Mouse (Mus musculus): ENCODE measurements around the gene Ddx50.

Ddx50 gene

GRCm38 (mm10) chr10:62650881-62651810 is at the start of gene Ddx50:
Gene Ddx50, minus strand, starts transcription at chr10:62651218.
- peak; percentile 89 to 95 for DNase-seq (ENCODE audit: low spot score in 2 of 2)

- DNase-seq (ENCODE audit: low spot score in 2 of 2): no peak
These were observed 41.8 kb upstream of the Ddx50 start for GRCm38 (mm10) chr10:62692771-62693170.

- no peak for DNase-seq (ENCODE audit: low spot score in 2 of 2)
These were observed 41.2 kb upstream of the Ddx50 start for GRCm38 (mm10) chr10:62692244-62692643.

GRCm38 (mm10) chr10:62687032-62687674 is 36.1 kb upstream of the Ddx50 start:
- no peak for DNase-seq (ENCODE audit: low spot score in 2 of 2)

GRCm38 (mm10) chr10:62683043-62683442 is 32.0 kb upstream of the Ddx50 start:
- peak in 1 of 2 experiments; percentile 42 for DNase-seq (ENCODE audit: low spot score in 2 of 2)

GRCm38 (mm10) chr10:62679833-62680232 is 28.8 kb upstream of the Ddx50 start:
- DNase-seq (ENCODE audit: low spot score in 2 of 2): no peak

- no peak for DNase-seq (ENCODE audit: low spot score in 2 of 2)
These were observed 26.3 kb upstream of the Ddx50 start for GRCm38 (mm10) chr10:62677329-62677728.

- DNase-seq (ENCODE audit: low spot score in 2 of 2): no peak
These were observed 25.2 kb upstream of the Ddx50 start for GRCm38 (mm10) chr10:62676196-62676595.

- DNase-seq (ENCODE audit: low spot score in 2 of 2): no peak
These were observed 21.3 kb upstream of the Ddx50 start for GRCm38 (mm10) chr10:62672359-62672758.

- DNase-seq (ENCODE audit: low spot score in 2 of 2): no peak
These were observed 18.2 kb upstream of the Ddx50 start for GRCm38 (mm10) chr10:62669245-62669644.

- no peak for DNase-seq (ENCODE audit: low spot score in 2 of 2)
These were observed 17.4 kb upstream of the Ddx50 start for GRCm38 (mm10) chr10:62668463-62668862.

GRCm38 (mm10) chr10:62668043-62668442 is 17.0 kb upstream of the Ddx50 start:
- DNase-seq (ENCODE audit: low spot score in 2 of 2): no peak

GRCm38 (mm10) chr10:62664963-62665590 is 14.1 kb upstream of the Ddx50 start:
- DNase-seq (ENCODE audit: low spot score in 2 of 2): peak in 1 of 2 experiments; percentile 44

- no peak for DNase-seq (ENCODE audit: low spot score in 2 of 2)
These were observed 13.2 kb upstream of the Ddx50 start for GRCm38 (mm10) chr10:62664171-62664570.

- no peak for DNase-seq (ENCODE audit: low spot score in 2 of 2)
These were observed 5.7 kb upstream of the Ddx50 start for GRCm38 (mm10) chr10:62656711-62657110.

GRCm38 (mm10) chr10:62651961-62652360 is 943 bp upstream of the Ddx50 start:
- DNase-seq (ENCODE audit: low spot score in 2 of 2): no peak

- DNase-seq (ENCODE audit: low spot score in 2 of 2): no peak
These were observed 648 bp downstream of the Ddx50 start for GRCm38 (mm10) chr10:62650358-62650782.

- DNase-seq (ENCODE audit: low spot score in 2 of 2): no peak
These were observed 46.9 kb downstream of the Ddx50 start for GRCm38 (mm10) chr10:62604161-62604560.

- no peak for DNase-seq (ENCODE audit: low spot score in 2 of 2)
These were observed 47.6 kb downstream of the Ddx50 start for GRCm38 (mm10) chr10:62603233-62604030.

GRCm38 (mm10) chr10:62602177-62603040 is 48.6 kb downstream of the Ddx50 start, which contains the start of gene Ddx21:
Gene Ddx21, minus strand, starts transcription at chr10:62602281.
- peak; percentile 78 to 92 for DNase-seq (ENCODE audit: low spot score in 2 of 2)

- DNase-seq (ENCODE audit: low spot score in 2 of 2): no peak
These were observed 49.2 kb downstream of the Ddx50 start for GRCm38 (mm10) chr10:62601833-62602176.

Measured in spleen, postnatal 10 days (tissue).